ENCODE assay signal across 20 mouse cellular contexts in the genomic region with DNA sequence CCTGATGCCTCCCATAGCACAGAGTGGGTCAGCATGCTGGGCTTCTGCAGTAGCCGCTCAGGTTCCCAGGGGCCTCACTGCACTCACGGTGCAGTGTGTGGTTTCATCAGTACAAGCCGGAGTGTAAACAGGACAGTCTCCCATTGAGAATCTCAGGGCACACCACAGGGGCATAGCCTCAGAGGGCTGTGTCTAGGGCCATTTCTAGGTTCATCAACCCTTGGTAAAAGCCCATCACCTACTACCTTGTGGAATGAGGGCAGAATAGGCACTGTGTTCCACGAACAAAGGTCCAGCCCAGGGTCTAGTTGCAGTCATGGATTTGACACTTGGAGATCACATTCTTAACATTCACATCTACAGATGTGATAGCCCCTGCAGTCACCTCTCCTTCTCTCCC.
DNase-seq lines count a peak whose midpoint lies in the region; ATAC-seq and TF ChIP-seq lines count a peak whose summit lies in the region.
"Had no signal": no experiment of that assay in that cellular context is flagged by ENCODE, and none has a peak within 500 bp of the region (broad histone marks: within the 10 kb centered on the region; RNA-seq: fewer than 3 reads in every experiment).

No protein-coding gene starts in this region.

- TF ChIP-seq POLR2A in spleen, adult 2 months (IDR thresholded peaks at IDR 0.05; ENCODE audit: low read depth, low read length) = no peak

- H3K4me2 ChIP-seq in hindbrain, embryonic 13.5 days = no peak overlapping the region
- H3K4me2 ChIP-seq in hindbrain, postnatal 0 days (ENCODE audit: low read depth, low read length) = no peak overlapping the region
- no peak overlapping the region for H3K4me2 ChIP-seq in midbrain, embryonic 11.5 days
- H3K4me2 ChIP-seq: neural tube, embryonic 12.5 days had no signal

- H3K4me3 ChIP-seq in hindbrain, embryonic 13.5 days = no peak overlapping the region
- no peak overlapping the region for H3K4me3 ChIP-seq in hindbrain, postnatal 0 days (ENCODE audit: low read length)
- no peak overlapping the region for H3K4me3 ChIP-seq in spleen, adult 2 months (ENCODE audit: extremely low read depth, insufficient read depth, insufficient read length)
- no peak overlapping the region for H3K4me3 ChIP-seq in midbrain, embryonic 11.5 days (ENCODE audit: low read depth, low read length)
- H3K4me3 ChIP-seq: neural tube, embryonic 12.5 days had no signal

- 66% methylated on average over 4 of the region's 4 CpGs for WGBS in hindbrain, embryonic 13.5 days
- 70% methylated on average over 4 of the region's 4 CpGs for WGBS in hindbrain, postnatal 0 days
- WGBS in spleen, adult 2 months = 91% methylated on average over 4 of the region's 4 CpGs
- 80% methylated on average over 4 of the region's 4 CpGs for WGBS in midbrain, embryonic 11.5 days

- peak; percentile 36; the same call in 1 of the 2 replicates for ATAC-seq in hindbrain, embryonic 13.5 days (ENCODE audit: low FRiP score)
- ATAC-seq in hindbrain, postnatal 0 days = no peak
- ATAC-seq in midbrain, embryonic 11.5 days (ENCODE audit: low FRiP score) = 0 out of 2 replicates have a peak, but pooled peaks have one; percentile 35
- no peak for ATAC-seq in monocyte, adult 5-6 weeks (replicated peaks; ENCODE audit: insufficient number of reproducible peaks, low FRiP score, low TSS enrichment, poor library complexity, severe bottlenecking)
- ATAC-seq: liver, postnatal 0 days had no signal

- peak overlapping the region; percentile 81 for H3K27ac ChIP-seq in hindbrain, embryonic 13.5 days
- no peak overlapping the region for H3K27ac ChIP-seq in hindbrain, postnatal 0 days
- peak overlapping the region; percentile 28; the same call in 1 of the 2 replicates for H3K27ac ChIP-seq in spleen, adult 2 months (ENCODE audit: insufficient read depth, low read length)
- H3K27ac ChIP-seq in midbrain, embryonic 11.5 days (ENCODE audit: low read depth, low read length) = 0 out of 2 replicates have a peak overlapping the region, but pooled peaks have one; percentile 11
- H3K27ac ChIP-seq: neural tube, embryonic 12.5 days had no signal

- no peaks in the 10 kb centered on the region for H3K36me3 ChIP-seq in hindbrain, embryonic 13.5 days
- no peaks in the 10 kb centered on the region for H3K36me3 ChIP-seq in hindbrain, postnatal 0 days (ENCODE audit: insufficient read depth, low read length)
- H3K36me3 ChIP-seq in spleen, adult 2 months (ENCODE audit: control insufficient read depth, insufficient read depth, low read length) = no peaks in the 10 kb centered on the region
- H3K36me3 ChIP-seq in midbrain, embryonic 11.5 days (ENCODE audit: control insufficient read depth, insufficient read depth, low read length) = no peaks in the 10 kb centered on the region
- H3K36me3 ChIP-seq: neural tube, embryonic 12.5 days had no signal

- H3K4me1 ChIP-seq in hindbrain, embryonic 13.5 days (replicated peaks) = peaks cover 62% of the 10 kb centered on the region
- H3K4me1 ChIP-seq in hindbrain, postnatal 0 days (ENCODE audit: insufficient read depth, low read length) = peaks cover 16% of the 10 kb centered on the region; the same call in 1 of the 2 replicates
- peaks cover 9% of the 10 kb centered on the region for H3K4me1 ChIP-seq in spleen, adult 2 months (ENCODE audit: control insufficient read depth, insufficient read depth, insufficient read length)
- peaks cover 4% of the 10 kb centered on the region; the same call in 1 of the 2 replicates for H3K4me1 ChIP-seq in midbrain, embryonic 11.5 days (ENCODE audit: control insufficient read depth, insufficient read depth, low read length)

- TF ChIP-seq CTCF in hindbrain, postnatal 0 days (IDR thresholded peaks at IDR 0.05; ENCODE audit: low read depth) = no peak
- TF ChIP-seq CTCF in spleen, adult 2 months (IDR thresholded peaks at IDR 0.05; ENCODE audit: extremely low read depth, insufficient read depth, insufficient read length, insufficient replicate concordance) = no peak

- DNase-seq in hindbrain, postnatal 0 days (ENCODE audit: low spot score) = no peak
- DNase-seq in spleen, adult 2 months (ENCODE audit: low read depth in 1 of 2, low spot score in 2 of 2) = no peak
- no peak for DNase-seq in spleen, adult 18-20 months
- DNase-seq in midbrain, embryonic 11.5 days (ENCODE audit: low spot score, missing footprints) = no peak
- DNase-seq in left cerebral cortex, adult 18-20 months (ENCODE audit: low spot score in 2 of 2) = no peak
- DNase-seq: adrenal gland, postnatal 10 days; B cell, adult 2 months; cerebellum, adult 18-20 months; cerebellum, postnatal 36 days; heart, postnatal 4 days; kidney, adult 11 months; kidney, postnatal 10 days; layer of hippocampus, adult 9-11 months; liver; liver, postnatal 0 days; right cerebral cortex, postnatal 4 days; thymus, adult 2 months had no signal

- no peaks in the 10 kb centered on the region for H3K27me3 ChIP-seq in hindbrain, embryonic 13.5 days
- no peaks in the 10 kb centered on the region for H3K27me3 ChIP-seq in hindbrain, postnatal 0 days (ENCODE audit: insufficient read depth, low read length)
- no peaks in the 10 kb centered on the region for H3K27me3 ChIP-seq in spleen, adult 2 months (ENCODE audit: control insufficient read depth, insufficient read depth, low read length)
- no peaks in the 10 kb centered on the region for H3K27me3 ChIP-seq in midbrain, embryonic 11.5 days (ENCODE audit: control insufficient read depth, insufficient read depth, low read length)
- H3K27me3 ChIP-seq: neural tube, embryonic 12.5 days had no signal

- H3K9ac ChIP-seq in hindbrain, embryonic 13.5 days = 0 out of 2 replicates have a peak overlapping the region, but pooled peaks have one; percentile 5
- H3K9ac ChIP-seq in hindbrain, postnatal 0 days (replicated peaks; ENCODE audit: low read length) = no peak overlapping the region
- H3K9ac ChIP-seq in midbrain, embryonic 11.5 days (ENCODE audit: low read length) = no peak overlapping the region
- H3K9ac ChIP-seq: liver, postnatal 0 days; neural tube, embryonic 12.5 days had no signal

- H3K9me3 ChIP-seq in hindbrain, embryonic 13.5 days = no peaks in the 10 kb centered on the region
- no peaks in the 10 kb centered on the region for H3K9me3 ChIP-seq in hindbrain, postnatal 0 days (ENCODE audit: low read length)
- no peaks in the 10 kb centered on the region for H3K9me3 ChIP-seq in midbrain, embryonic 11.5 days (ENCODE audit: control insufficient read depth, low read length)
- H3K9me3 ChIP-seq: neural tube, embryonic 12.5 days had no signal

Comparison
In these comparisons a context has a peak if more than half of its experiments do, and no peak if none do; other contexts are left out.
1. ATAC-seq: peak in hindbrain, embryonic 13.5 days (single experiment) and midbrain, embryonic 11.5 days (single experiment); none in hindbrain, postnatal 0 days (single experiment) and monocyte, adult 5-6 weeks (single experiment).